Mouse (Mus musculus) heart, embryonic 14.5 days (tissue): ENCODE measurements around the gene Ech1. TPM values are rescaled to one million over a fixed set of nuclear protein-coding genes. Genes with fewer than 3 reads are reported as not detected.

Experiments used
- ATAC-seq: fragments of 200-750 bp; cut with Nextera tagmentation; 2 replicates; pipeline ENCODE4 v1.8.0; 2017; ENCODE audit warnings: low read depth, moderate TSS enrichment; ENCODE audit not compliant: insufficient number of reproducible peaks, insufficient read depth, low FRiP score
- H3K27ac ChIP-seq, 2 experiments: fragments of 200-500 bp in 1 of 2; fragments of 300-500 bp in 1 of 2; sonication (generic) in 1 of 2; replicated peaks in 1 of 2; 2 replicates each; pipeline ENCODE4 v1.5.1; 2012 to 2014; ENCODE audit warnings: low read depth in 2 of 2, low read length in 2 of 2, control low read depth in 1 of 2, mild to moderate bottlenecking in 1 of 2, mixed read lengths in 1 of 2; ENCODE audit not compliant: control insufficient read depth in 1 of 2, insufficient read depth in 1 of 2
- H3K27me3 ChIP-seq: fragments of 300-500 bp; sonication (generic); 2 replicates; pipeline ENCODE4 v1.6.1; 2014; ENCODE audit warnings: mild to moderate bottlenecking, low read length, control low read depth; ENCODE audit not compliant: control insufficient read depth, insufficient read depth
- H3K36me3 ChIP-seq: fragments of 300-500 bp; sonication (generic); 2 replicates; pipeline ENCODE4 v1.6.1; 2014; ENCODE audit warnings: mild to moderate bottlenecking, control low read depth, low read length, mixed read lengths; ENCODE audit not compliant: control insufficient read depth, insufficient read depth
- H3K4me1 ChIP-seq, 2 experiments: fragments of 200-500 bp in 1 of 2; fragments of 300-500 bp in 1 of 2; sonication (generic) in 1 of 2; 2 replicates each; pipeline ENCODE4 v1.6.1; 2012 to 2014; ENCODE audit warnings: low read length in 2 of 2, control low read depth in 1 of 2, mixed read lengths in 1 of 2; ENCODE audit not compliant: control insufficient read depth in 2 of 2, insufficient read depth in 2 of 2
- H3K4me2 ChIP-seq: fragments of 300-500 bp; sonication (generic); 2 replicates; pipeline ENCODE4 v1.6.1; 2014; ENCODE audit warnings: mild to moderate bottlenecking, low read length
- H3K4me3 ChIP-seq, 2 experiments: fragments of 200-500 bp in 1 of 2; fragments of 300-500 bp in 1 of 2; sonication (generic) in 1 of 2; 2 replicates each; pipeline ENCODE4 v1.5.1; 2012 to 2014; ENCODE audit warnings: low read length in 2 of 2, mild to moderate bottlenecking in 2 of 2, control low read depth in 1 of 2, low read depth in 1 of 2, moderate library complexity in 1 of 2; ENCODE audit not compliant: control insufficient read depth in 1 of 2, insufficient read depth in 1 of 2
- H3K9ac ChIP-seq: fragments of 300-500 bp; sonication (generic); 2 replicates; pipeline ENCODE4 v1.6.1; 2014; ENCODE audit warnings: mild to moderate bottlenecking, low read length
- H3K9me3 ChIP-seq: fragments of 300-500 bp; sonication (generic); 2 replicates; pipeline ENCODE4 v1.6.1; 2016; ENCODE audit warnings: low read length, control low read depth; ENCODE audit not compliant: control insufficient read depth
- WGBS: fragments of 180-500 bp; shearing (Covaris S2); extraction: QIAGEN DNeasy Blood & Tissue Kit; methylation state at CpG from one replicate; pipeline ENCODE4 v1.1.7; 2014; 5-methylcytosine and 5-hydroxymethylcytosine counted together
- polyA plus RNA-seq: library from polyadenylated mRNA; unstranded; fragments of >200 nt; fragmentation: Nextera tagmentation; extraction: Ambion mirVana; gene quantifications from 2 replicates; pipeline ENCODE4 v1.2.1, GENCODE M21; 2014

Gene Ech1
- polyA plus RNA-seq, 1 experiment from 2014 or later, result 252 TPM

- Histone ChIP-seq H3K9me3 (no peaks in the 10 kb centered on the region), H3K4me1 (no peaks in the 10 kb centered on the region), H3K36me3 (no peaks in the 10 kb centered on the region), H3K27ac (no peak overlapping the region), H3K27me3 (no peaks in the 10 kb centered on the region), H3K9ac (no peak overlapping the region), H3K4me2 (no peak overlapping the region), H3K4me3 (no peak overlapping the region)
- ATAC-seq, result no peak
- WGBS, result 69% methylated on average over 4 of the region's 4 CpGs
These were observed 51.1 kb downstream of the Ech1 start for GRCm38 (mm10) chr7:28876099-28876498.

GRCm38 (mm10) chr7:28877155-28877554, 52.1 kb downstream of the Ech1 start:
- H3K27me3 ChIP-seq, result no peaks in the 10 kb centered on the region
- no peak overlapping the region for H3K9ac ChIP-seq
- H3K4me3 ChIP-seq, result no peak overlapping the region
- no peaks in the 10 kb centered on the region; a peak in 1 of 4 replicates for H3K4me1 ChIP-seq
- no peaks in the 10 kb centered on the region for H3K9me3 ChIP-seq
- H3K27ac ChIP-seq, result no peak overlapping the region
- no peak for ATAC-seq
- WGBS, result 66% methylated on average over 7 of the region's 7 CpGs
- H3K4me2 ChIP-seq, result no peak overlapping the region
- no peaks in the 10 kb centered on the region for H3K36me3 ChIP-seq

GRCm38 (mm10) chr7:28877856-28878255, 52.8 kb downstream of the Ech1 start:
- no peaks in the 10 kb centered on the region for H3K27me3 ChIP-seq
- no peaks in the 10 kb centered on the region for H3K36me3 ChIP-seq
- no peaks in the 10 kb centered on the region; a peak in 1 of 4 replicates for H3K4me1 ChIP-seq
- no peaks in the 10 kb centered on the region for H3K9me3 ChIP-seq
- ATAC-seq, result no peak
- no peak overlapping the region for H3K4me2 ChIP-seq
- no peak overlapping the region for H3K4me3 ChIP-seq
- 80% methylated on average over 4 of the region's 4 CpGs for WGBS
- no peak overlapping the region for H3K27ac ChIP-seq
- no peak overlapping the region for H3K9ac ChIP-seq

- Histone ChIP-seq H3K9me3 (no peaks in the 10 kb centered on the region), H3K27me3 (no peaks in the 10 kb centered on the region), H3K4me1 (no peaks in the 10 kb centered on the region; a peak in 1 of 4 replicates), H3K27ac (no peak overlapping the region), H3K36me3 (no peaks in the 10 kb centered on the region), H3K9ac (no peak overlapping the region), H3K4me3 (no peak overlapping the region), H3K4me2 (no peak overlapping the region)
- 70% methylated on average over 7 of the region's 7 CpGs for WGBS
- ATAC-seq, result no peak
These were observed 54.6 kb downstream of the Ech1 start for GRCm38 (mm10) chr7:28879606-28880005.

GRCm38 (mm10) chr7:28880554-28880953, 55.5 kb downstream of the Ech1 start:
- Histone ChIP-seq H3K36me3 (no peaks in the 10 kb centered on the region), H3K27ac (no peak overlapping the region), H3K4me1 (no peaks in the 10 kb centered on the region; a peak in 1 of 4 replicates), H3K9ac (no peak overlapping the region), H3K4me3 (no peak overlapping the region), H3K27me3 (no peaks in the 10 kb centered on the region), H3K9me3 (no peaks in the 10 kb centered on the region), H3K4me2 (no peak overlapping the region)
- no peak for ATAC-seq
- 69% methylated on average over 10 of the region's 10 CpGs for WGBS

- H3K36me3 ChIP-seq, result no peaks in the 10 kb centered on the region
- H3K9me3 ChIP-seq, result no peaks in the 10 kb centered on the region
- no peaks in the 10 kb centered on the region for H3K27me3 ChIP-seq
- H3K4me1 ChIP-seq, result no peaks in the 10 kb centered on the region; a peak in 1 of 4 replicates
- no peak within 1 kb of the TSS for H3K4me2 ChIP-seq
- H3K27ac ChIP-seq, result no peak within 1 kb of the TSS
- no peak within 1 kb of the TSS for H3K4me3 ChIP-seq
- WGBS, result 36% methylated on average over 13 of the region's 13 CpGs
- no peak for ATAC-seq
- no peak within 1 kb of the TSS for H3K9ac ChIP-seq
These were observed 56.2 kb downstream of the Ech1 start, which contains the start of gene Capn12 for GRCm38 (mm10) chr7:28881199-28881598. Capn12 (plus strand) TSS chr7:28881422.

Other genes with a start within 250 kb of the Ech1 start
- 23.5 and 25.2 TPM in 2 replicates for gene Samd4b, start 227.1 kb upstream of the Ech1 start, polyA plus RNA-seq
- gene Pak4, start 227.0 kb upstream of the Ech1 start, polyA plus RNA-seq, result 21.1 and 22.1 TPM in 2 replicates
- gene Acp7, start 193.9 kb upstream of the Ech1 start, polyA plus RNA-seq, result not detected in 2 replicates
- gene Fbxo27, start 132.4 kb upstream of the Ech1 start, polyA plus RNA-seq, result 3.7 and 4.2 TPM in 2 replicates
- gene Fbxo17, start 108.4 kb upstream of the Ech1 start, polyA plus RNA-seq, result 8.0 and 8.6 TPM in 2 replicates
- gene Mrps12, start 83.4 kb upstream of the Ech1 start, polyA plus RNA-seq, result 129 and 135 TPM in 2 replicates
- 18.8 and 20.3 TPM in 2 replicates for gene Sars2, start 83.2 kb upstream of the Ech1 start, polyA plus RNA-seq
- gene Ccer2, start 69.0 kb upstream of the Ech1 start, polyA plus RNA-seq, result not detected in 2 replicates
- 56.4 and 57.7 TPM in 2 replicates for gene Sirt2, start 58.5 kb upstream of the Ech1 start, polyA plus RNA-seq
- gene Nfkbib, start 57.7 kb upstream of the Ech1 start, polyA plus RNA-seq, result 25.7 and 29.5 TPM in 2 replicates
- gene Rinl, start 36.2 kb upstream of the Ech1 start, polyA plus RNA-seq, result 2.1 and 3.7 TPM in 2 replicates
- gene Hnrnpl, start 16.7 kb upstream of the Ech1 start, polyA plus RNA-seq, result 151 and 155 TPM in 2 replicates
- gene Lgals4, start 8.6 kb downstream of the Ech1 start, polyA plus RNA-seq, result 4.7 and 4.8 TPM in 2 replicates
- gene Lgals7, start 38.6 kb downstream of the Ech1 start, polyA plus RNA-seq, result 1.3 and 2.6 TPM in 2 replicates
- gene Capn12, start 56.2 kb downstream of the Ech1 start, polyA plus RNA-seq, result 0.27 and 0.46 TPM in 2 replicates
- 221 and 228 TPM in 2 replicates for gene Actn4, start 137.1 kb downstream of the Ech1 start, polyA plus RNA-seq
- gene Eif3k, start 156.6 kb downstream of the Ech1 start, polyA plus RNA-seq, result 286 and 319 TPM in 2 replicates
- 2.8 and 3.3 TPM in 2 replicates for gene Map4k1, start 156.8 kb downstream of the Ech1 start, polyA plus RNA-seq